Mouse (Mus musculus): ENCODE data around the gene Gm21970. TPM values are rescaled to one million over a fixed set of nuclear protein-coding genes. Genes with fewer than 3 reads are reported as not detected.

Gene Gm21970
- polyA plus RNA-seq, 1 experiment: not detected

- no peak overlapping the region for H3ac ChIP-seq (ENCODE audit: control insufficient read depth, insufficient read length)
- H3K27me3 ChIP-seq (ENCODE audit: control insufficient read depth, insufficient read depth, insufficient read length): no peaks in the 10 kb centered on the region
- no peak for TF ChIP-seq POLR2AphosphoS2 (IDR thresholded peaks at IDR 0.05; ENCODE audit: insufficient read length, low read depth)
- TF ChIP-seq MAX (IDR thresholded peaks at IDR 0.05; ENCODE audit: low read depth): no peak
- no peak for TF ChIP-seq TCF12 (IDR thresholded peaks at IDR 0.05; ENCODE audit: insufficient read depth, poor library complexity, severe bottlenecking)
- peaks cover 6% of the 10 kb centered on the region for H3K36me3 ChIP-seq (ENCODE audit: control insufficient read depth, insufficient read depth)
- no peak overlapping the region for H3K4me3 ChIP-seq
- H3K4me2 ChIP-seq (ENCODE audit: low read depth): no peak overlapping the region
- no peaks in the 10 kb centered on the region for H3K79me2 ChIP-seq (ENCODE audit: control insufficient read depth, insufficient read depth)
Measured at GRCm38 (mm10) chr16:91381606-91382005, 9.9 kb upstream of the Gm21970 start.

- H3K4me3 ChIP-seq: no peak overlapping the region
- no peaks in the 10 kb centered on the region for H3K79me2 ChIP-seq (ENCODE audit: control insufficient read depth, insufficient read depth)
- H3K36me3 ChIP-seq (ENCODE audit: control insufficient read depth, insufficient read depth): peaks cover 6% of the 10 kb centered on the region
- H3ac ChIP-seq (ENCODE audit: control insufficient read depth, insufficient read length): no peak overlapping the region
- no peaks in the 10 kb centered on the region for H3K27me3 ChIP-seq (ENCODE audit: control insufficient read depth, insufficient read depth, insufficient read length)
- H3K4me2 ChIP-seq (ENCODE audit: low read depth): no peak overlapping the region
- TF ChIP-seq MYOG (IDR thresholded peaks at IDR 0.05; ENCODE audit: control insufficient read depth in 1 of 3, insufficient read depth in 1 of 3, insufficient read length in 2 of 3, low read depth in 2 of 3) (no peak), TCF3 (IDR thresholded peaks at IDR 0.05; ENCODE audit: insufficient read length, low read depth) (no peak), POLR2A (IDR thresholded peaks at IDR 0.05; ENCODE audit: insufficient read length, low read depth) (no peak), TCF12 (IDR thresholded peaks at IDR 0.05; ENCODE audit: insufficient read depth, poor library complexity, severe bottlenecking) (no peak), USF1 (IDR thresholded peaks at IDR 0.05; ENCODE audit: low read depth) (no peak), REST (IDR thresholded peaks at IDR 0.05; ENCODE audit: insufficient read depth, insufficient read length) (no peak), SRF (IDR thresholded peaks at IDR 0.05; ENCODE audit: control insufficient read depth, insufficient read length, low read depth) (no peak), MYOD1 (IDR thresholded peaks at IDR 0.05; ENCODE audit: control insufficient read depth in 1 of 3, insufficient read length in 2 of 3, low read depth in 2 of 3) (no peak), POLR2AphosphoS2 (IDR thresholded peaks at IDR 0.05; ENCODE audit: insufficient read length, low read depth) (no peak), E2F4 (IDR thresholded peaks at IDR 0.05; ENCODE audit: insufficient read depth) (no peak), CEBPB (IDR thresholded peaks at IDR 0.05; ENCODE audit: insufficient read depth, poor library complexity, severe bottlenecking) (no peak), MAX (IDR thresholded peaks at IDR 0.05; ENCODE audit: low read depth) (no peak)
Measured at GRCm38 (mm10) chr16:91382261-91382790, 9.2 kb upstream of the Gm21970 start.

- no peaks in the 10 kb centered on the region for H3K79me2 ChIP-seq (ENCODE audit: control insufficient read depth, insufficient read depth)
- no peaks in the 10 kb centered on the region for H3K27me3 ChIP-seq (ENCODE audit: control insufficient read depth, insufficient read depth, insufficient read length)
- no peak overlapping the region for H3K4me2 ChIP-seq (ENCODE audit: low read depth)
- TF ChIP-seq MYOG (IDR thresholded peaks at IDR 0.05; ENCODE audit: control insufficient read depth in 1 of 3, insufficient read depth in 1 of 3, insufficient read length in 2 of 3, low read depth in 2 of 3) (no peak), USF1 (IDR thresholded peaks at IDR 0.05; ENCODE audit: low read depth) (no peak), POLR2A (IDR thresholded peaks at IDR 0.05; ENCODE audit: insufficient read length, low read depth) (no peak), REST (IDR thresholded peaks at IDR 0.05; ENCODE audit: insufficient read depth, insufficient read length) (no peak), CEBPB (IDR thresholded peaks at IDR 0.05; ENCODE audit: insufficient read depth, poor library complexity, severe bottlenecking) (no peak), SRF (IDR thresholded peaks at IDR 0.05; ENCODE audit: control insufficient read depth, insufficient read length, low read depth) (no peak), MAX (IDR thresholded peaks at IDR 0.05; ENCODE audit: low read depth) (no peak), MYOD1 (IDR thresholded peaks at IDR 0.05; ENCODE audit: control insufficient read depth in 1 of 3, insufficient read length in 2 of 3, low read depth in 2 of 3) (no peak), TCF12 (IDR thresholded peaks at IDR 0.05; ENCODE audit: insufficient read depth, poor library complexity, severe bottlenecking) (no peak), E2F4 (IDR thresholded peaks at IDR 0.05; ENCODE audit: insufficient read depth) (no peak), POLR2AphosphoS2 (IDR thresholded peaks at IDR 0.05; ENCODE audit: insufficient read length, low read depth) (no peak), TCF3 (IDR thresholded peaks at IDR 0.05; ENCODE audit: insufficient read length, low read depth) (no peak)
- no peak overlapping the region for H3K4me3 ChIP-seq
- H3K36me3 ChIP-seq (ENCODE audit: control insufficient read depth, insufficient read depth): peaks cover 6% of the 10 kb centered on the region
- no peak overlapping the region for H3ac ChIP-seq (ENCODE audit: control insufficient read depth, insufficient read length)
Measured at GRCm38 (mm10) chr16:91384221-91384620, 7.3 kb upstream of the Gm21970 start.

GRCm38 (mm10) chr16:91385621-91386020 lies 5.9 kb upstream of the Gm21970 start:
- Histone ChIP-seq H3K36me3 (ENCODE audit: control insufficient read depth, insufficient read depth) (peaks cover 6% of the 10 kb centered on the region), H3K79me2 (ENCODE audit: control insufficient read depth, insufficient read depth) (no peaks in the 10 kb centered on the region), H3K4me3 (no peak overlapping the region), H3K4me2 (ENCODE audit: low read depth) (no peak overlapping the region), H3K27me3 (ENCODE audit: control insufficient read depth, insufficient read depth, insufficient read length) (no peaks in the 10 kb centered on the region), H3ac (ENCODE audit: control insufficient read depth, insufficient read length) (no peak overlapping the region)
- no peak for TF ChIP-seq MAX (IDR thresholded peaks at IDR 0.05; ENCODE audit: low read depth)
- TF ChIP-seq MYOG (IDR thresholded peaks at IDR 0.05; ENCODE audit: control insufficient read depth in 1 of 3, insufficient read depth in 1 of 3, insufficient read length in 2 of 3, low read depth in 2 of 3): no peak
- TF ChIP-seq E2F4 (IDR thresholded peaks at IDR 0.05; ENCODE audit: insufficient read depth): no peak
- no peak for TF ChIP-seq USF1 (IDR thresholded peaks at IDR 0.05; ENCODE audit: low read depth)
- TF ChIP-seq REST (IDR thresholded peaks at IDR 0.05; ENCODE audit: insufficient read depth, insufficient read length): no peak
- no peak for TF ChIP-seq POLR2A (IDR thresholded peaks at IDR 0.05; ENCODE audit: insufficient read length, low read depth)
- no peak for TF ChIP-seq CEBPB (IDR thresholded peaks at IDR 0.05; ENCODE audit: insufficient read depth, poor library complexity, severe bottlenecking)
- no peak for TF ChIP-seq POLR2AphosphoS2 (IDR thresholded peaks at IDR 0.05; ENCODE audit: insufficient read length, low read depth)
- no peak for TF ChIP-seq MYOD1 (IDR thresholded peaks at IDR 0.05; ENCODE audit: control insufficient read depth in 1 of 3, insufficient read length in 2 of 3, low read depth in 2 of 3)
- no peak for TF ChIP-seq TCF3 (IDR thresholded peaks at IDR 0.05; ENCODE audit: insufficient read length, low read depth)
- TF ChIP-seq TCF12 (IDR thresholded peaks at IDR 0.05; ENCODE audit: insufficient read depth, poor library complexity, severe bottlenecking): no peak
- no peak for TF ChIP-seq SRF (IDR thresholded peaks at IDR 0.05; ENCODE audit: control insufficient read depth, insufficient read length, low read depth)
